Comparison of ENCODE assay signal across 17 mouse cellular contexts in the genomic region with DNA sequence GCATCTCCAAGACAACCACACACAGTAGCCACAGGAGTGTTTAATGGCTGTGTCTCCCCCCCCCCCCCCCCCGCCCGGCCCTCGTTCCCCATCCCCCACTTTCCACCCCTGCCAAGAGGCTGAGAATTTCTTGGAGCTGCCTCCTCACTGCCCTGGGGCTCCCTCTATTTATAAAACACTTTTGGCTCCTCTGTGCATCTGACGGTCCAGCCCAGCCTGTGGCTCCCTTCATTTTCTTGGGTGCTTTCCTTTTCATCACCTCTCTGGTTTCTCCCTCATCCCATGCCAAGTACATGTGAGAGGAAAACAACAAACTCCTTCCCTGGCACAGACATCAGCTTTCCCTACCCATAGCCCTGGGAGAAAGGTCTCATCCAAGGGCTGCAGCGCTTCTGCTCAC.
A peak's percentile ranks its signal among the peaks of the same experiment; 100 is the strongest.
DNase-seq lines count a peak whose midpoint lies in the region; ATAC-seq lines count a peak whose summit lies in the region.
"Had no signal": no experiment of that assay in that cellular context is flagged by ENCODE, and none has a peak within 500 bp of the region (broad histone marks: within the 10 kb centered on the region; RNA-seq: fewer than 3 reads in every experiment).

No protein-coding gene starts in this region.

- H3K27me3 ChIP-seq in forebrain, embryonic 16.5 days (replicated peaks; ENCODE audit: control insufficient read depth, insufficient read depth, low read length) = no peaks in the 10 kb centered on the region
- no peaks in the 10 kb centered on the region for H3K27me3 ChIP-seq in forebrain, embryonic 12.5 days
- H3K27me3 ChIP-seq in kidney, embryonic 15.5 days = no peaks in the 10 kb centered on the region
- H3K27me3 ChIP-seq: liver, embryonic 12.5 days; midbrain, embryonic 13.5 days had no signal

- no peaks in the 10 kb centered on the region for H3K36me3 ChIP-seq in forebrain, embryonic 16.5 days (ENCODE audit: control insufficient read depth, insufficient read depth)
- H3K36me3 ChIP-seq in forebrain, embryonic 12.5 days (replicated peaks) = no peaks in the 10 kb centered on the region
- H3K36me3 ChIP-seq in kidney, embryonic 15.5 days = no peaks in the 10 kb centered on the region
- H3K36me3 ChIP-seq: limb, embryonic 10.5 days; liver, embryonic 12.5 days; midbrain, embryonic 13.5 days had no signal

- ATAC-seq in forebrain, embryonic 16.5 days = peak; percentile 54; the same call in 1 of the 2 replicates
- ATAC-seq in forebrain, embryonic 12.5 days (ENCODE audit: low FRiP score) = no peak
- peak; percentile 40; the same call in 1 of the 2 replicates for ATAC-seq in kidney, embryonic 15.5 days (replicated peaks; ENCODE audit: low FRiP score)
- ATAC-seq: activated CD4-positive, CD25-positive, alpha-beta regulatory T cell, adult 4 months; inflammation-experienced regulatory T-cells, adult 6 months; liver, embryonic 12.5 days; midbrain, embryonic 13.5 days had no signal

- H3K4me3 ChIP-seq in forebrain, embryonic 16.5 days (replicated peaks; ENCODE audit: low read length) = no peak overlapping the region
- H3K4me3 ChIP-seq in forebrain, embryonic 12.5 days (replicated peaks) = no peak overlapping the region
- no peak overlapping the region for H3K4me3 ChIP-seq in kidney, embryonic 15.5 days (replicated peaks)
- H3K4me3 ChIP-seq: limb, embryonic 10.5 days; liver, embryonic 12.5 days; midbrain, embryonic 13.5 days had no signal

- no peaks in the 10 kb centered on the region for H3K4me1 ChIP-seq in forebrain, embryonic 16.5 days (replicated peaks; ENCODE audit: control insufficient read depth, insufficient read depth, low read length)
- peaks cover 2% of the 10 kb centered on the region for H3K4me1 ChIP-seq in forebrain, embryonic 12.5 days
- H3K4me1 ChIP-seq in kidney, embryonic 15.5 days = 0 out of 2 replicates have a peak, but pooled peaks cover 4% of the 10 kb centered on the region
- H3K4me1 ChIP-seq: liver, embryonic 12.5 days had no signal

- intact Hi-C loops in heart, postnatal 14 days (cut with DNase I) = no loop called here

- no peak overlapping the region for H3K4me2 ChIP-seq in forebrain, embryonic 16.5 days (ENCODE audit: low read length)
- H3K4me2 ChIP-seq in forebrain, embryonic 12.5 days = no peak overlapping the region
- H3K4me2 ChIP-seq in kidney, embryonic 15.5 days = no peak overlapping the region
- H3K4me2 ChIP-seq: liver, embryonic 12.5 days; lung, embryonic 14.5 days; midbrain, embryonic 13.5 days had no signal

- no peaks in the 10 kb centered on the region for H3K9me3 ChIP-seq in forebrain, embryonic 16.5 days (ENCODE audit: control insufficient read depth, low read length)
- no peaks in the 10 kb centered on the region for H3K9me3 ChIP-seq in forebrain, embryonic 12.5 days
- no peaks in the 10 kb centered on the region for H3K9me3 ChIP-seq in kidney, embryonic 15.5 days (replicated peaks)
- H3K9me3 ChIP-seq: limb, embryonic 10.5 days; liver, embryonic 12.5 days; midbrain, embryonic 13.5 days had no signal

- 66% methylated on average over 2 of the region's 5 CpGs for WGBS in forebrain, embryonic 16.5 days
- WGBS in forebrain, embryonic 12.5 days = 81% methylated on average over 4 of the region's 5 CpGs
- WGBS in kidney, embryonic 15.5 days = 74% methylated on average over 4 of the region's 5 CpGs

- no peak overlapping the region for H3K9ac ChIP-seq in forebrain, embryonic 16.5 days (replicated peaks; ENCODE audit: low read depth, low read length)
- H3K9ac ChIP-seq in forebrain, embryonic 12.5 days = no peak overlapping the region
- no peak overlapping the region for H3K9ac ChIP-seq in kidney, embryonic 15.5 days
- H3K9ac ChIP-seq: liver, embryonic 12.5 days; lung, embryonic 14.5 days; midbrain, embryonic 13.5 days had no signal

- no peak for DNase-seq in kidney, postnatal 25 days
- peak; percentile 41 to 74 for DNase-seq in gastrocnemius, adult 8-10 months (ENCODE audit: low spot score in 2 of 2)
- peak; percentile 8 to 23 for DNase-seq in heart, postnatal 14 days
- DNase-seq in embryo, embryonic 10 days (ENCODE audit: low spot score) = no peak
- no peak for DNase-seq in spleen, adult 12 weeks (ENCODE audit: low spot score)
- DNase-seq: adrenal gland, postnatal 25 days; B cell, adult 2 months; cerebellum, adult 9-11 months; lung, embryonic 14.5 days had no signal

- H3K27ac ChIP-seq in forebrain, embryonic 16.5 days (ENCODE audit: low read length) = no peak overlapping the region
- no peak overlapping the region for H3K27ac ChIP-seq in forebrain, embryonic 12.5 days
- no peak overlapping the region for H3K27ac ChIP-seq in kidney, embryonic 15.5 days
- H3K27ac ChIP-seq: limb, embryonic 10.5 days; liver, embryonic 12.5 days; midbrain, embryonic 13.5 days had no signal

Comparison
In these comparisons a context has a peak if more than half of its experiments do, and no peak if none do; other contexts are left out.
1. DNase-seq: peak in gastrocnemius, adult 8-10 months (2 of 2) and heart, postnatal 14 days (2 of 2); none in kidney, postnatal 25 days (0 of 2), embryo, embryonic 10 days (single experiment) and spleen, adult 12 weeks (single experiment).